Mouse (Mus musculus): ENCODE measurements at regions not wholly inside any gene's neighbourhood (a gene's known extent, or its start where the extent isn't known, plus 50 kb on each side); places are given as distances from the start of the nearest gene placed in this dataset.
A peak's percentile ranks its signal among the peaks of the same experiment; 100 is the strongest.

- 9% methylated on average over 13 of the region's 13 CpGs for WGBS
- H3K27me3 ChIP-seq: no peaks in the 10 kb centered on the region
- peaks cover 8% of the 10 kb centered on the region for H3K4me1 ChIP-seq
- peak; percentile 78; the same call in 1 of the 2 replicates for ATAC-seq (ENCODE audit: low FRiP score)
- no peak overlapping the region for H3K27ac ChIP-seq
- H3K36me3 ChIP-seq: no peaks in the 10 kb centered on the region
- H3K9ac ChIP-seq: 0 out of 2 replicates have a peak overlapping the region, but pooled peaks have one; percentile 10
- H3K9me3 ChIP-seq (replicated peaks): no peaks in the 10 kb centered on the region
- peak overlapping the region; percentile 36 for H3K4me2 ChIP-seq (replicated peaks)
- H3K4me3 ChIP-seq: no peak overlapping the region
Measured at GRCm38 (mm10) chr10:83819266-83819949, 96.7 kb downstream of the 1500009L16Rik start.

GRCm38 (mm10) chr10:83819950-83820275 lies 97.2 kb downstream of the 1500009L16Rik start:
- ATAC-seq (ENCODE audit: low FRiP score): peak; percentile 48; the same call in 1 of the 2 replicates
- H3K27ac ChIP-seq: no peak overlapping the region
- H3K4me1 ChIP-seq: peaks cover 8% of the 10 kb centered on the region
- H3K9ac ChIP-seq: no peak overlapping the region
- no peaks in the 10 kb centered on the region for H3K27me3 ChIP-seq
- H3K4me2 ChIP-seq (replicated peaks): 0 out of 2 replicates have a peak overlapping the region, but pooled peaks have one; percentile 36
- H3K36me3 ChIP-seq: no peaks in the 10 kb centered on the region
- 74% methylated on average over 8 of the region's 8 CpGs for WGBS
- no peak overlapping the region for H3K4me3 ChIP-seq
- no peaks in the 10 kb centered on the region for H3K9me3 ChIP-seq (replicated peaks)

- no peaks in the 10 kb centered on the region for H3K36me3 ChIP-seq
- H3K9me3 ChIP-seq (replicated peaks): no peaks in the 10 kb centered on the region
- H3K9ac ChIP-seq: no peak overlapping the region
- 79% methylated on average over 10 of the region's 10 CpGs for WGBS
- no peak overlapping the region for H3K4me2 ChIP-seq (replicated peaks)
- ATAC-seq (ENCODE audit: low FRiP score): no peak
- H3K27me3 ChIP-seq: no peaks in the 10 kb centered on the region
- no peak overlapping the region for H3K27ac ChIP-seq
- H3K4me3 ChIP-seq: no peak overlapping the region
- peaks cover 8% of the 10 kb centered on the region for H3K4me1 ChIP-seq
Measured at GRCm38 (mm10) chr10:83821089-83821488, 98.4 kb downstream of the 1500009L16Rik start.

- WGBS: 79% methylated on average over 5 of the region's 5 CpGs
- H3K9ac ChIP-seq: no peak overlapping the region
- no peak for ATAC-seq (ENCODE audit: low FRiP score)
- no peak overlapping the region for H3K4me2 ChIP-seq (replicated peaks)
- H3K4me1 ChIP-seq: peaks cover 5% of the 10 kb centered on the region; the same call in 1 of the 2 replicates
- H3K36me3 ChIP-seq: no peaks in the 10 kb centered on the region
- H3K27ac ChIP-seq: no peak overlapping the region
- no peaks in the 10 kb centered on the region for H3K27me3 ChIP-seq
- no peaks in the 10 kb centered on the region for H3K9me3 ChIP-seq (replicated peaks)
- H3K4me3 ChIP-seq: no peak overlapping the region
Measured at GRCm38 (mm10) chr10:83826105-83826504, 103.4 kb downstream of the 1500009L16Rik start.

- Histone ChIP-seq H3K4me3 (no peak overlapping the region), H3K4me2 (replicated peaks) (no peak overlapping the region), H3K36me3 (no peaks in the 10 kb centered on the region), H3K4me1 (0 out of 2 replicates have a peak, but pooled peaks cover 4% of the 10 kb centered on the region), H3K27ac (no peak overlapping the region), H3K9me3 (replicated peaks) (no peaks in the 10 kb centered on the region), H3K9ac (no peak overlapping the region), H3K27me3 (no peaks in the 10 kb centered on the region)
- 77% methylated on average over 5 of the region's 5 CpGs for WGBS
- no peak for ATAC-seq (ENCODE audit: low FRiP score)
Measured at GRCm38 (mm10) chr10:83836351-83836750, 113.7 kb downstream of the 1500009L16Rik start.

- H3K4me3 ChIP-seq: no peak overlapping the region
- no peak for ATAC-seq (ENCODE audit: low FRiP score)
- H3K4me2 ChIP-seq (replicated peaks): no peak overlapping the region
- no peaks in the 10 kb centered on the region for H3K36me3 ChIP-seq
- no peaks in the 10 kb centered on the region for H3K27me3 ChIP-seq
- H3K4me1 ChIP-seq: 0 out of 2 replicates have a peak, but pooled peaks cover 4% of the 10 kb centered on the region
- H3K27ac ChIP-seq: no peak overlapping the region
- H3K9me3 ChIP-seq (replicated peaks): no peaks in the 10 kb centered on the region
- WGBS: 72% methylated on average over 3 of the region's 3 CpGs
- no peak overlapping the region for H3K9ac ChIP-seq
Measured at GRCm38 (mm10) chr10:83840226-83840625, 117.6 kb downstream of the 1500009L16Rik start.

- H3K9me3 ChIP-seq (replicated peaks): no peaks in the 10 kb centered on the region
- ATAC-seq (ENCODE audit: low FRiP score): peak; percentile 77
- H3K4me2 ChIP-seq (replicated peaks): no peak overlapping the region
- H3K4me3 ChIP-seq: no peak overlapping the region
- H3K9ac ChIP-seq: no peak overlapping the region
- 40% methylated on average over 4 of the region's 4 CpGs for WGBS
- H3K4me1 ChIP-seq: peaks cover 12% of the 10 kb centered on the region
- H3K36me3 ChIP-seq: no peaks in the 10 kb centered on the region
- H3K27ac ChIP-seq: no peak overlapping the region
- H3K27me3 ChIP-seq: no peaks in the 10 kb centered on the region; the same call in 1 of the 2 replicates
Measured at GRCm38 (mm10) chr10:83850881-83851280, 128.2 kb downstream of the 1500009L16Rik start.

- ATAC-seq (ENCODE audit: low FRiP score): no peak
- no peak overlapping the region for H3K9ac ChIP-seq
- H3K36me3 ChIP-seq: no peaks in the 10 kb centered on the region
- H3K27ac ChIP-seq: no peak overlapping the region
- no peak overlapping the region for H3K4me3 ChIP-seq
- WGBS: 76% methylated on average over 5 of the region's 5 CpGs
- peaks cover 12% of the 10 kb centered on the region for H3K4me1 ChIP-seq
- H3K4me2 ChIP-seq (replicated peaks): no peak overlapping the region
- no peaks in the 10 kb centered on the region for H3K9me3 ChIP-seq (replicated peaks)
- no peaks in the 10 kb centered on the region for H3K27me3 ChIP-seq
Measured at GRCm38 (mm10) chr10:83852194-83852593, 129.5 kb downstream of the 1500009L16Rik start.

GRCm38 (mm10) chr10:83852806-83853205 lies 130.1 kb downstream of the 1500009L16Rik start:
- no peaks in the 10 kb centered on the region for H3K27me3 ChIP-seq
- no peak overlapping the region for H3K9ac ChIP-seq
- no peak for ATAC-seq (ENCODE audit: low FRiP score)
- no peaks in the 10 kb centered on the region for H3K36me3 ChIP-seq
- H3K9me3 ChIP-seq (replicated peaks): no peaks in the 10 kb centered on the region
- 85% methylated on average over 3 of the region's 3 CpGs for WGBS
- H3K4me2 ChIP-seq (replicated peaks): no peak overlapping the region
- no peak overlapping the region for H3K27ac ChIP-seq
- peaks cover 12% of the 10 kb centered on the region for H3K4me1 ChIP-seq
- no peak overlapping the region for H3K4me3 ChIP-seq

- Histone ChIP-seq H3K9ac (no peak overlapping the region), H3K4me2 (replicated peaks) (no peak overlapping the region), H3K27ac (no peak overlapping the region), H3K4me1 (peaks cover 8% of the 10 kb centered on the region; the same call in 1 of the 2 replicates), H3K4me3 (no peak overlapping the region), H3K27me3 (no peaks in the 10 kb centered on the region), H3K36me3 (no peaks in the 10 kb centered on the region), H3K9me3 (replicated peaks) (no peaks in the 10 kb centered on the region)
- 81% methylated on average over 14 of the region's 14 CpGs for WGBS
- ATAC-seq (ENCODE audit: low FRiP score): no peak
Measured at GRCm38 (mm10) chr10:83857794-83858442, 135.3 kb downstream of the 1500009L16Rik start.

GRCm38 (mm10) chr10:83858689-83859088 lies 136.0 kb downstream of the 1500009L16Rik start:
- no peaks in the 10 kb centered on the region for H3K27me3 ChIP-seq
- no peak for ATAC-seq (ENCODE audit: low FRiP score)
- H3K36me3 ChIP-seq: no peaks in the 10 kb centered on the region
- no peak overlapping the region for H3K9ac ChIP-seq
- H3K27ac ChIP-seq: no peak overlapping the region
- H3K9me3 ChIP-seq (replicated peaks): no peaks in the 10 kb centered on the region
- 54% methylated on average over 6 of the region's 6 CpGs for whole genome bisulfite sequencing
- H3K4me3 ChIP-seq: no peak overlapping the region
- peaks cover 8% of the 10 kb centered on the region; the same call in 1 of the 2 replicates for H3K4me1 ChIP-seq
- no peak overlapping the region for H3K4me2 ChIP-seq (replicated peaks)

- H3K36me3 ChIP-seq: no peaks in the 10 kb centered on the region
- WGBS: 89% methylated on average over 4 of the region's 4 CpGs
- no peaks in the 10 kb centered on the region for H3K27me3 ChIP-seq
- ATAC-seq (ENCODE audit: low FRiP score): no peak
- H3K4me1 ChIP-seq: peaks cover 8% of the 10 kb centered on the region; the same call in 1 of the 2 replicates
- H3K9ac ChIP-seq: no peak overlapping the region
- no peak overlapping the region for H3K4me2 ChIP-seq (replicated peaks)
- H3K4me3 ChIP-seq: no peak overlapping the region
- no peaks in the 10 kb centered on the region for H3K9me3 ChIP-seq (replicated peaks)
- H3K27ac ChIP-seq: no peak overlapping the region
Measured at GRCm38 (mm10) chr10:83859633-83860032, 137.0 kb downstream of the 1500009L16Rik start.

All from hindbrain, embryonic 12.5 days (tissue).